ENCODE assay signal across 28 mouse cellular contexts in the genomic region with DNA sequence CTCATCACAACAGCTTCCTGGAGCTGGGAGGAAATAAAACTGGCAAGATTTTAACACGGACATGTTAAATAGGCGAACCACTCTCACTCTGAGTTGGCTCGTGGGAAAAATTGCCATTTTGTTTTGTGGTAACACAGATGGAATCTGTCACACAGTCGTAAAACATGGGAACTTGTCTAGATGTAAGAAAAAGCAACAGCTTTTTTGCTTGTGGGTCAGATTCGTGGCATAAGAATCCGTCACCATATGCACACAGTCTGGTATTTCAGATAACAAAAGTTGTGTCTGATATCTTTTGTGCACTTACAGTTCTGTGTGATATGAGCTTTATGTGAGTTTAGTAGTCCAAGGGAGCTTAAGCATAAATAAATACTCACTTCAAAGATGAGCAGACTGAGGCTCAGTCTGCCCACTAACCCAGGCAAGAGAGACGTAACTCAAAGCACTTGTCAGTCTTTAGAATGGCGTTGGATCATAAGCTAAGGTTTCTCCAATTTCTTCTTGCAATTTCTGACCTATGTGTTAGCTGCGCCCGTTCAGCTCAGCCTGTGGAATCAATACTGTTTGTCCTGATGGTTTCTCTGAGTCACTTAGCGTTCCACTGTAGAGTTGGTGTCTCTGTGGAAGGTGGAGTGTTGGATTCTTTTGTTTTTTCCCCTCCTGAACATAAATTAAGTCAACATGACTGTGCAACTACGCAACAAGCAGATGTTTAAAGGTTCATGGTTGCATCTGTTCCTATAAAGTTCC.
DNase-seq lines count a peak whose midpoint lies in the region; ATAC-seq and TF ChIP-seq lines count a peak whose summit lies in the region.
"Had no signal": no experiment of that assay in that cellular context is flagged by ENCODE, and none has a peak within 500 bp of the region (broad histone marks: within the 10 kb centered on the region; RNA-seq: fewer than 3 reads in every experiment).

No protein-coding gene starts in this region.

- peaks cover 5% of the 10 kb centered on the region for H3K4me1 ChIP-seq in embryonic facial prominence, embryonic 13.5 days
- H3K4me1 ChIP-seq in embryonic facial prominence, embryonic 10.5 days, result no peaks in the 10 kb centered on the region
- no peaks in the 10 kb centered on the region for H3K4me1 ChIP-seq in intestine, embryonic 14.5 days (replicated peaks; ENCODE audit: control insufficient read depth, insufficient read depth, low read length)
- no peaks in the 10 kb centered on the region for H3K4me1 ChIP-seq in intestine, postnatal 0 days (replicated peaks; ENCODE audit: control insufficient read depth, insufficient read depth, low read length)
- H3K4me1 ChIP-seq in liver, embryonic 12.5 days, result peaks cover 10% of the 10 kb centered on the region
- H3K4me1 ChIP-seq: megakaryocyte, embryonic 14.5 days; midbrain, embryonic 12.5 days had no signal

- no peak for ATAC-seq in embryonic facial prominence, embryonic 13.5 days (ENCODE audit: insufficient number of reproducible peaks, insufficient read depth, low FRiP score, low TSS enrichment, low read depth)
- no peak for ATAC-seq in intestine, embryonic 14.5 days (replicated peaks; ENCODE audit: low FRiP score, low TSS enrichment, low read depth)
- no peak for ATAC-seq in intestine, postnatal 0 days
- peak; percentile 52; the same call in 1 of the 2 replicates for ATAC-seq in liver, embryonic 12.5 days
- ATAC-seq: hindbrain, postnatal 0 days; intestine, embryonic 16.5 days had no signal

- H3K27me3 ChIP-seq in embryonic facial prominence, embryonic 13.5 days, result no peaks in the 10 kb centered on the region
- no peaks in the 10 kb centered on the region for H3K27me3 ChIP-seq in embryonic facial prominence, embryonic 10.5 days (replicated peaks; ENCODE audit: low read depth, poor library complexity, severe bottlenecking)
- no peaks in the 10 kb centered on the region for H3K27me3 ChIP-seq in intestine, embryonic 14.5 days (replicated peaks; ENCODE audit: control insufficient read depth, insufficient read depth, low read length)
- no peaks in the 10 kb centered on the region for H3K27me3 ChIP-seq in intestine, postnatal 0 days (replicated peaks; ENCODE audit: control insufficient read depth, insufficient read depth, low read length)
- H3K27me3 ChIP-seq in liver, embryonic 12.5 days (replicated peaks), result no peaks in the 10 kb centered on the region
- H3K27me3 ChIP-seq: CH12.LX; embryonic facial prominence, embryonic 12.5 days; heart, embryonic 15.5 days; hindbrain, embryonic 12.5 days; megakaryocyte, embryonic 14.5 days; midbrain, embryonic 12.5 days; neural tube, embryonic 13.5 days had no signal

- H3K36me3 ChIP-seq in embryonic facial prominence, embryonic 13.5 days, result no peaks in the 10 kb centered on the region
- no peaks in the 10 kb centered on the region for H3K36me3 ChIP-seq in embryonic facial prominence, embryonic 10.5 days (replicated peaks)
- no peaks in the 10 kb centered on the region for H3K36me3 ChIP-seq in intestine, embryonic 14.5 days (ENCODE audit: control insufficient read depth, insufficient read depth, low read length)
- H3K36me3 ChIP-seq in intestine, postnatal 0 days (ENCODE audit: control insufficient read depth, insufficient read depth), result no peaks in the 10 kb centered on the region; the same call in 1 of the 2 replicates
- H3K36me3 ChIP-seq in liver, embryonic 12.5 days, result no peaks in the 10 kb centered on the region
- H3K36me3 ChIP-seq: embryonic facial prominence, embryonic 12.5 days; heart, embryonic 15.5 days; hindbrain, embryonic 12.5 days; midbrain, embryonic 12.5 days had no signal

- H3K4me3 ChIP-seq in embryonic facial prominence, embryonic 13.5 days, result no peak overlapping the region
- H3K4me3 ChIP-seq in embryonic facial prominence, embryonic 10.5 days, result no peak overlapping the region
- H3K4me3 ChIP-seq in intestine, embryonic 14.5 days (ENCODE audit: low read depth, low read length), result no peak overlapping the region
- no peak overlapping the region for H3K4me3 ChIP-seq in intestine, postnatal 0 days (ENCODE audit: low read depth, low read length)
- H3K4me3 ChIP-seq in liver, embryonic 12.5 days, result no peak overlapping the region
- H3K4me3 ChIP-seq: embryonic facial prominence, embryonic 12.5 days; erythroblast, embryonic 14.5 days; heart, embryonic 10.5 days; heart, embryonic 15.5 days; hindbrain, embryonic 12.5 days; megakaryocyte, embryonic 14.5 days; midbrain, embryonic 12.5 days; neural tube, embryonic 13.5 days had no signal

- 74% methylated on average over 12 of the region's 12 CpGs for WGBS in embryonic facial prominence, embryonic 13.5 days
- WGBS in embryonic facial prominence, embryonic 10.5 days, result 92% methylated on average over 12 of the region's 12 CpGs
- 68% methylated on average over 12 of the region's 12 CpGs for WGBS in intestine, embryonic 14.5 days
- WGBS in intestine, postnatal 0 days, result 74% methylated on average over 12 of the region's 12 CpGs
- WGBS in liver, embryonic 12.5 days (ENCODE audit: insufficient replicate concordance), result 52% methylated on average over 12 of the region's 12 CpGs

- peak overlapping the region; percentile 18; the same call in 1 of the 2 replicates for H3K27ac ChIP-seq in embryonic facial prominence, embryonic 13.5 days
- no peak overlapping the region for H3K27ac ChIP-seq in embryonic facial prominence, embryonic 10.5 days (replicated peaks)
- peak overlapping the region; percentile 1; the same call in 1 of the 2 replicates for H3K27ac ChIP-seq in intestine, embryonic 14.5 days (ENCODE audit: low read depth)
- no peak overlapping the region for H3K27ac ChIP-seq in intestine, postnatal 0 days (ENCODE audit: low read depth, low read length)
- H3K27ac ChIP-seq in liver, embryonic 12.5 days, result no peak overlapping the region
- H3K27ac ChIP-seq: embryonic facial prominence, embryonic 12.5 days; heart, embryonic 10.5 days; heart, embryonic 15.5 days; hindbrain, embryonic 12.5 days; hindbrain, postnatal 0 days; midbrain, embryonic 12.5 days; neural tube, embryonic 13.5 days had no signal

- H3K4me2 ChIP-seq in embryonic facial prominence, embryonic 13.5 days, result no peak overlapping the region
- no peak overlapping the region for H3K4me2 ChIP-seq in intestine, embryonic 14.5 days (ENCODE audit: low read length)
- no peak overlapping the region for H3K4me2 ChIP-seq in intestine, postnatal 0 days (replicated peaks; ENCODE audit: low read depth)
- no peak overlapping the region for H3K4me2 ChIP-seq in liver, embryonic 12.5 days
- H3K4me2 ChIP-seq: embryonic facial prominence, embryonic 12.5 days; heart, embryonic 15.5 days; hindbrain, embryonic 12.5 days; midbrain, embryonic 12.5 days; neural tube, embryonic 13.5 days had no signal

- H3K9me3 ChIP-seq in embryonic facial prominence, embryonic 13.5 days, result no peaks in the 10 kb centered on the region
- H3K9me3 ChIP-seq in embryonic facial prominence, embryonic 10.5 days, result no peaks in the 10 kb centered on the region
- H3K9me3 ChIP-seq in intestine, embryonic 14.5 days (ENCODE audit: control insufficient read depth, low read length), result no peaks in the 10 kb centered on the region
- H3K9me3 ChIP-seq in intestine, postnatal 0 days (ENCODE audit: control insufficient read depth), result no peaks in the 10 kb centered on the region
- no peaks in the 10 kb centered on the region for H3K9me3 ChIP-seq in liver, embryonic 12.5 days (replicated peaks)
- H3K9me3 ChIP-seq: embryonic facial prominence, embryonic 12.5 days; heart, embryonic 10.5 days; heart, embryonic 15.5 days; midbrain, embryonic 12.5 days had no signal

- no peak overlapping the region for H3K9ac ChIP-seq in embryonic facial prominence, embryonic 13.5 days
- H3K9ac ChIP-seq in intestine, embryonic 14.5 days (ENCODE audit: low read length), result no peak overlapping the region
- H3K9ac ChIP-seq in intestine, postnatal 0 days (ENCODE audit: low read depth, low read length), result no peak overlapping the region
- no peak overlapping the region for H3K9ac ChIP-seq in liver, embryonic 12.5 days
- H3K9ac ChIP-seq: embryonic facial prominence, embryonic 12.5 days; heart, embryonic 15.5 days; hindbrain, embryonic 12.5 days; midbrain, embryonic 12.5 days; neural tube, embryonic 13.5 days had no signal

- no peak for TF ChIP-seq CTCF in intestine, postnatal 0 days (IDR thresholded peaks at IDR 0.05; ENCODE audit: low read depth)

- no peak for DNase-seq in embryonic facial prominence, embryonic 10.5 days (ENCODE audit: low spot score)
- DNase-seq in intestine, embryonic 14.5 days (ENCODE audit: low spot score), result peak; percentile 41
- peak; percentile 22 for DNase-seq in kidney, postnatal 14 days
- no peak for DNase-seq in kidney, adult 8-10 months
- no peak for DNase-seq in right cerebral cortex, adult 18-20 months
- DNase-seq: adrenal gland, adult 8-10 months; cerebellum, adult 8-10 months; cerebellum, postnatal 36 days; gastrocnemius, postnatal 14 days; layer of hippocampus, postnatal 36 days; left cerebral cortex, postnatal 4 days; lung, postnatal 36 days; thymus, adult 2 months; thymus, postnatal 36 days had no signal

Comparison
In these comparisons a context has a peak if more than half of its experiments do, and no peak if none do; other contexts are left out.
1. H3K27ac ChIP-seq: peak in embryonic facial prominence, embryonic 13.5 days (single experiment) and intestine, embryonic 14.5 days (single experiment); none in embryonic facial prominence, embryonic 10.5 days (single experiment), intestine, postnatal 0 days (single experiment) and liver, embryonic 12.5 days (single experiment).
2. DNase-seq: peak in intestine, embryonic 14.5 days (single experiment) and kidney, postnatal 14 days (single experiment); none in embryonic facial prominence, embryonic 10.5 days (single experiment), kidney, adult 8-10 months (0 of 2) and right cerebral cortex, adult 18-20 months (single experiment).